Mouse (Mus musculus): ENCODE measurements around the gene Rgs14. TPM values are rescaled to one million over a fixed set of nuclear protein-coding genes. Genes with fewer than 3 reads are reported as not detected.

Gene Rgs14
- 6.5 TPM for polyA plus RNA-seq (2014; fragmentation: Illumina TruSeq; extraction: RNeasy Lipid Tissue Mini Kit (QIAGEN cat#74804); ENCODE audit: insufficient read depth, low read depth, low replicate concordance)

DNA sequence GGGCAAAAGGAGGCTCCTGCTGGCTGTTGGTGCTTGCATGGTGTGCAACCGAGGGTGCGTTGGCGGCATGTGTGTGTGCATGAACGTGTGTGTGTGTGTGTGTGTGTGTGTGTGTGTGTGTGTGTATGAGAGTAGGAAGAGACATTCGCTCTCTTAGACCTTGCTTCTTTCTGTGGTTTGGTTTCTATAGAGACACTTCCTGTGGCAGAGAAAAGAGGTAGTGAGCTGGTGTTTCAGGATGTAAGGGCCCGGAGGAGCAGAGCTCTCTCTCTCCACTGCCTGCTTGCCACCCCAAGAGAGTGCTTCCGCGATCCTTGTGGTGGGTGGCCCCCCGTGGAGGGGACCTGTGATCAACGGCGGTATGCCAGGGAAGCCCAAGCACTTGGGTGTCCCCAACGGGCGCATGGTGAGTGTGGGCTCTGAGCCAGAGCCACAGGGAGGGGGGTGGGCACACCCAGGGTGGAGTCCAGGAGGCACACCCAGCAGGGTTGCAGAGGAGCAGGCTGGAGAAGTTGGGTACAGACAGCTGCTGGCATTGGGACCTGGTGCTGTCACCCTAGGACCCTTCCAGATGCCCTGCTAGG, at the start of gene Rgs14:
Rgs14 (plus strand) TSS at position 202 of the 584 bp plus-strand sequence.

DNA sequence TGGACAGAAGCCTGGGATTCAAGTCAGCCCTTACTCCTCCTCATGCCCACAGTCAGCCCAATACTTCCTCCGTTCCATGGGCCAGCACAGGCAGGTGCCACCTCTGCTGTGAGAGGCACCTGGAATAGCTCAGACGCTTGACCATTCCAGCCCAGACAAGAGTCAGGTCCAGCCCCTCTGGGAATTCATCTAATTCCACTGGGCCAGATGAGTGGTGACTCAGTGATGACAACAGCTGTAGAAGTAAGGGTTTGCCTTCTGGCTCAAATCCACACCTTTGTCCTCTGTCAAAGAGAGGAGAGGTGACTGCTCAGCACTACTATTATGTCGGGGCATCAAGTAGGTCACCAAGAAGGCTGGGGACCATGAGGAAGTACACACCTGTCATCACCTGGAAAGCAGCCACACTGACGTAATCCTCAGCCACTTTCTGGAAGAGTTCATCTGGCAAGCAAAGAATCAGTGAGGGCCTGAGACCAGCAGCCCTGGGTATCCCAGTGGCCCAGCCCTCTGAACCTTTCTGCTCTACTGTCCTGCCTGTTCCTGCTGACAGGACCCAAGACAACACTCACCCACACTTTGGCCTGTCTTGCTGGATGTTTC, 49.5 kb upstream of the Rgs14 start, which contains the start of gene Prelid1:
Prelid1 (plus strand) TSS at position 570 of the 603 bp plus-strand sequence.

DNA sequence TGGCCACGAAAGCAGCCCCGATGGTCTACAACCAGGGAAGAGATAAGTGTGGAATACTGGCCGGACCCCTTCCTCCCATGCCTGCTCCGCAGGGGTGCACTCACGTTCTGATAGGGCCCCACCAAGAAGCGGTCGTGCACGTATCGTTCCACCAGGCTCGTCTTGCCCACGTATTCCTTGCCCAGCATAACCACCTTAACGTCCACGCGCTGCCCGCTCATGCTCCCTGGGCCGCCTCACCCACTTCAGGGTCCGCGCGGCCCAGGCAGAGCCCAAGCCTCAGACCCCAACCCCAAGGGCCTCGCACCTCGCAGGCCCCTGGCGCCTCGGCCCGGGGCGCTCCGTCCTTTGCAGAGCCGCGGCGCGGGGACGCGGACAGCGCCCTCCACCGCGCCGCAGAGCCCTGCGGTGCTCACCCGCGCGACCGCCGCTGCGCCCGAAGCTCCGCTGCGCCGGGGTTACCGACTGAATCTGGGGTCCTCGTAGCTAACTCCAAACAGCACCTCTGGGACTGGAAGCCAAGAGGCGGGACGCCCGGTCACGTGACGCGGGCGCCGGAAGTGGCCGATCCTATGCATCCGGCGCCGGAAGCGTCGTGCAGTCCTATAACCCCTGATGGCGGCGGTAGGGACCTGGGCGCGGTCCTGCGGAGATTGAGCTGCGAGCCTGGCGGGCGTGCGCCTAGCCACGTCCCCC, 48.0 kb upstream of the Rgs14 start, which contains the start of gene Rab24:
Rab24 (minus strand) TSS at position 513 of the 696 bp plus-strand sequence.

DNA sequence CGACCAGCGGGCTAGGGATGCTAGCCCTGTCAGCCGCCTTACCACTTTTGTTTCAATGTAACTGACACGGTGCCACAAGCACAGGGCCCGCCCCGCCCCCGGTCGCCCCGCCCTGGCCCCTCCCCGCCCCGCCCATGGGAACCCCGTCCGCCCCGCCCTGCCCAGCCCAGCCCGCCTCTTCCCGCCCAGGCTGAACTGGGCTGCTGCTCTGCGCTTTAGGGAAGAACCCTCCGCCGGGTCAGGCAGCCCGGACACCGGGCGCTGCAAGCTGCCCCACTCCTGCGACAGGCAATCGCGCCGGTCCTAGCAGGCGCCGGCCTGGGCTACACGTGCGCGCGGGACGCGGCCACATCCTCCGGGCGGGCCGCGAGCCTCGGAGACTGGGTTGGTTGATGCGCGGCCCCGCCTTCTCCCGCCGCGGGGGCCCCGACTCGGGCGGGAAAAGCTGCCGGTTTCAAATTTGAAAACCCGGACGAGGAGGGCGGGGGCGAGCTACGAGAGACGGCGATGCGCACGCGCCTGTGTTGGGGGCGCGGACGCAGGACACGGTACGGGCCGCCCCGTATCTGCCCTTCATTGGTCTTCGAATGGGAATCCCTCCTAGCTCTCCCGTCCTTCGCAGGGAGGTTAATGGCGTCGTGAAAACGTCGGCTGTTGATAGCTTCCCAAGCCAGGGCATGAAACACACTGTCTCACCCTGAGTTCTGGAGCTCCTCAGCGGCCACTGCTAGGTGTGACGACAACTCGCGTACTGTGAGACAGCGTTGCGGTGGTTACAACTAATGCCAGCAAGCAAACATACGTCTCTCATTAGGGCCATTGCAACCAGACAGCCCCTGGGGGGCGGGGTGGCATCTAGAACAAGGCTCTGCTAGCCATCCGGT, 39.6 kb upstream of the Rgs14 start, which contains the start of gene Mxd3:
Mxd3 (minus strand) TSS at position 141 of the 884 bp plus-strand sequence.

DNA sequence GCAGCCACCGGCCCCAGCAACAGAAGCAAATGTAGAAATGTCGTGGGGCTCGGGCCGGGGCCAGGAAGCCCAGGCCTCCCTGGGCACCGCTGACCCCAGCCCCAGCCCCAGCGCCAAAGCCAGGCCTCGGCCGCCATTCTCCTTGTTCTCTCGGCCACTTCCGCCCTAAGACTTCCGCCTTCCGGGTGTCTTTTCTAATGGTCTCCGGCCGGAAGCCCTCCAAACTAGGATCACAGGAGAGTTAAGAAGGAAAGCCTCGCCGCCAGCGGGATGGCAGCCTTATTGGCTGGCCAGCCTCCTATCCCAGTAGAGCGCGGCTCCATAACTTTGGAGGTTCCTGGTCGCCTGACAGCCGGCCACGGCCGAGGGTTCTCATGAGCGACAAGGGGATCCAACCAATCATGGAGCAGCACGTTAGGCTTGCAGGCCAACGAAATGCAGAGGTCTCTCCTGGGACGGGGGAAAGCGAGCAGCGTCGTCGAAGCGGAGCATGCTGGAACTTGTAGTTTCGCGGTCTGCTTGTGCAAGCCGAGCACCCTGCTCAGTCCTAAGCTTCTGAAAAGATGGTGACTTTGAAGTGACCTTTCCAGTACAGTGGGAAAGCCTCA, 7.0 kb upstream of the Rgs14 start, which contains the start of gene Lman2:
Lman2 (minus strand) TSS at position 331 of the 608 bp plus-strand sequence.

DNA sequence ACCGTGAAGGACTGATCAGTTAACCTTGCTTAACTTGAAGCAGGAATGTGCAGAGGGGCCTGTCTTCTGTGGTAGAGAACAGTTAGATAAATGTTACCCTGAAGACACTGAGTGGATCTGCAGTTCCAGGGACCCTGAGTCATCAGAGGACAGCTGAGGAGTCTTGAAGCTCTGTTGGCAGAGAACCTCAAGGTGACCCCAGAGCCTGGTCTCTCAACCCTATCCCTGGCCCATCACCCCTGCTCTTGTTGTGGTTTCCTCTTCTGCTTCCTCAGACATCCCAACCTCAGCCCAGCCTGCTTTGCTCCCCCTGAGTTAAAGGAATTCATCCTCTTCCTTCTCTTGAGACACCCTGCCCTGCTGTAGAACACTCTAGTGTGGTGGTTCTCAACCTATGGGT, 28.6 kb downstream of the Rgs14 start, which contains the start of gene Slc34a1:
Slc34a1 (plus strand) TSS at position 100 of the 400 bp plus-strand sequence.

DNA sequence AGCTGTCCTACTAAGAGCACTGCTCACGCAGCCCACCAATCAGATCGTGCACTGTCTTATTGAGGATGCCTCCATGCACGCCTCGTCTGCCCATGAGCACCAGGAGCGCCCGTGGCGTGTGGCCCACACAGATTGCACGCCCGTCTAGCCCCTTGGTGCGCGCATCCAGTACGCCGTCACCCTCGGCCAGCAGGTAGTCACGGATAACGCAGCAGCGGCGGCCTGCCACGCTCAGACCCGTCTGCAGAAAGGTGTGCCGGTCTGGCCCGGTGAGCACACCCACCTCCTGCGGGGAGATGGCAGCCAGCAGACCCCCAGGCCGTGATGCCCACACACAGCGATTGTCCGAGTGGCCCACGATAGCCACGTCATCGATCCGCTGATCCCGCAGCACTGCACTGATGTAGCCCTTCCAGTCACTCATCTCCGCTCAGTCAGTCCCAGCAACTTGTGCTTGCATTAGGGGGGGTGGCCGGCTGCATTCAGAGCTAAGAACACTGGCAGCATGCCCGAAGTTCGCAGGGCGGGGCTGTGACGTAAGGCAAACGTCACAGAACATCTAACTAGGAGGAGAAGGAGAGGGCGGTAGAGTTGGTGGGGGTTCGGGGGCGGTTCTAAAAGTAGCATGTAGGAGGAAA, 45.3 kb downstream of the Rgs14 start, which contains the start of gene Pfn3:
Pfn3 (minus strand) TSS at position 490 of the 638 bp plus-strand sequence.

DNA sequence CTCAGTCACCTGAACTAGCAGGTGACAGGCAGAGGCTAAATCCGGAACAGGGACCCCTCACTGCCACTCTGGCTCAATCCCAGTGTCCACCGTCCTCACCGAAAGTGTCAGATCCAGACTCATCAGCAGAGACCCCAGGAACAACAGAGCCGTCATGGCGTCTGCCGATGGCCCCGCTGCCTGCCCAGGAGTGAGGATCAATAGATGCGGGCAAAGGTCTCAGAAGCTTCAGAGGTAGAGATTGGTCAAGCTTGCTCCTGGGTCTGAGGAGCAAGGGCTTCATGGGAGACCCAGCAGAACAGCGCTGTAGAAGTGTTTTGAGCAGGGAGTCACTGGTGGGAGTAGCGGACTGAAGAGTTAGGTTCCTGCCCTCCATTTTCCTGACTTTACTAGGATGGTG, 57.1 kb downstream of the Rgs14 start, which contains the start of gene F12:
F12 (minus strand) TSS at position 181 of the 400 bp plus-strand sequence.

Other genes starting within 250 kb of the Rgs14 start
- not detected for gene Gm17617, start 236.2 kb upstream of the Rgs14 start, polyA plus RNA-seq (2014; fragmentation: Illumina TruSeq; extraction: RNeasy Lipid Tissue Mini Kit (QIAGEN cat#74804); ENCODE audit: insufficient read depth, low read depth, low replicate concordance)
- 12.4 TPM for gene Fgfr4, start 217.1 kb upstream of the Rgs14 start, polyA plus RNA-seq (2014; fragmentation: Illumina TruSeq; extraction: RNeasy Lipid Tissue Mini Kit (QIAGEN cat#74804); ENCODE audit: insufficient read depth, low read depth, low replicate concordance)
- 12.2 TPM for gene Nsd1, start 159.9 kb upstream of the Rgs14 start, polyA plus RNA-seq (2014; fragmentation: Illumina TruSeq; extraction: RNeasy Lipid Tissue Mini Kit (QIAGEN cat#74804); ENCODE audit: insufficient read depth, low read depth, low replicate concordance)
- gene Prelid1, start 49.2 kb upstream of the Rgs14 start, polyA plus RNA-seq (2014; fragmentation: Illumina TruSeq; extraction: RNeasy Lipid Tissue Mini Kit (QIAGEN cat#74804); ENCODE audit: insufficient read depth, low read depth, low replicate concordance), result 118 TPM
- 54.5 TPM for gene Rab24, start 47.8 kb upstream of the Rgs14 start, polyA plus RNA-seq (2014; fragmentation: Illumina TruSeq; extraction: RNeasy Lipid Tissue Mini Kit (QIAGEN cat#74804); ENCODE audit: insufficient read depth, low read depth, low replicate concordance)
- 1.1 TPM for gene Mxd3, start 39.9 kb upstream of the Rgs14 start, polyA plus RNA-seq (2014; fragmentation: Illumina TruSeq; extraction: RNeasy Lipid Tissue Mini Kit (QIAGEN cat#74804); ENCODE audit: insufficient read depth, low read depth, low replicate concordance)
- 46.3 TPM for gene Lman2, start 6.9 kb upstream of the Rgs14 start, polyA plus RNA-seq (2014; fragmentation: Illumina TruSeq; extraction: RNeasy Lipid Tissue Mini Kit (QIAGEN cat#74804); ENCODE audit: insufficient read depth, low read depth, low replicate concordance)
- gene Slc34a1, start 28.5 kb downstream of the Rgs14 start, polyA plus RNA-seq (2014; fragmentation: Illumina TruSeq; extraction: RNeasy Lipid Tissue Mini Kit (QIAGEN cat#74804); ENCODE audit: insufficient read depth, low read depth, low replicate concordance), result not detected
- not detected for gene Pfn3, start 45.5 kb downstream of the Rgs14 start, polyA plus RNA-seq (2014; fragmentation: Illumina TruSeq; extraction: RNeasy Lipid Tissue Mini Kit (QIAGEN cat#74804); ENCODE audit: insufficient read depth, low read depth, low replicate concordance)
- gene F12, start 57.1 kb downstream of the Rgs14 start, polyA plus RNA-seq (2014; fragmentation: Illumina TruSeq; extraction: RNeasy Lipid Tissue Mini Kit (QIAGEN cat#74804); ENCODE audit: insufficient read depth, low read depth, low replicate concordance), result 0.11 TPM
- 26.2 TPM for gene Grk6, start 75.3 kb downstream of the Rgs14 start, polyA plus RNA-seq (2014; fragmentation: Illumina TruSeq; extraction: RNeasy Lipid Tissue Mini Kit (QIAGEN cat#74804); ENCODE audit: insufficient read depth, low read depth, low replicate concordance)
- 1.3 TPM for gene Prr7, start 94.5 kb downstream of the Rgs14 start, polyA plus RNA-seq (2014; fragmentation: Illumina TruSeq; extraction: RNeasy Lipid Tissue Mini Kit (QIAGEN cat#74804); ENCODE audit: insufficient read depth, low read depth, low replicate concordance)
- 5.0 TPM for gene Dbn1, start 118.4 kb downstream of the Rgs14 start, polyA plus RNA-seq (2014; fragmentation: Illumina TruSeq; extraction: RNeasy Lipid Tissue Mini Kit (QIAGEN cat#74804); ENCODE audit: insufficient read depth, low read depth, low replicate concordance)
- 31.3 TPM for gene Pdlim7, start 143.9 kb downstream of the Rgs14 start, polyA plus RNA-seq (2014; fragmentation: Illumina TruSeq; extraction: RNeasy Lipid Tissue Mini Kit (QIAGEN cat#74804); ENCODE audit: insufficient read depth, low read depth, low replicate concordance)
- 17.2 TPM for gene Dok3, start 159.6 kb downstream of the Rgs14 start, polyA plus RNA-seq (2014; fragmentation: Illumina TruSeq; extraction: RNeasy Lipid Tissue Mini Kit (QIAGEN cat#74804); ENCODE audit: insufficient read depth, low read depth, low replicate concordance)
- gene Ddx41, start 166.9 kb downstream of the Rgs14 start, polyA plus RNA-seq (2014; fragmentation: Illumina TruSeq; extraction: RNeasy Lipid Tissue Mini Kit (QIAGEN cat#74804); ENCODE audit: insufficient read depth, low read depth, low replicate concordance), result 22.7 TPM
- 54.6 TPM for gene Fam193b, start 201.4 kb downstream of the Rgs14 start, polyA plus RNA-seq (2014; fragmentation: Illumina TruSeq; extraction: RNeasy Lipid Tissue Mini Kit (QIAGEN cat#74804); ENCODE audit: insufficient read depth, low read depth, low replicate concordance)
- 140 TPM for gene Tmed9, start 204.0 kb downstream of the Rgs14 start, polyA plus RNA-seq (2014; fragmentation: Illumina TruSeq; extraction: RNeasy Lipid Tissue Mini Kit (QIAGEN cat#74804); ENCODE audit: insufficient read depth, low read depth, low replicate concordance)
- 12.9 TPM for gene B4galt7, start 230.2 kb downstream of the Rgs14 start, polyA plus RNA-seq (2014; fragmentation: Illumina TruSeq; extraction: RNeasy Lipid Tissue Mini Kit (QIAGEN cat#74804); ENCODE audit: insufficient read depth, low read depth, low replicate concordance)